Mouse (Mus musculus) cerebellum, adult (tissue): ENCODE measurements around the gene Gja8.

Experiments
- ATAC-seq: cut with Nextera tagmentation; 2 replicates; pipeline ENCODE4 v1.9.2; 2017; ENCODE audit warnings: mild to moderate bottlenecking, moderate library complexity, mixed read lengths; ENCODE audit not compliant: insufficient number of reproducible peaks, low FRiP score, low TSS enrichment

Gene Gja8

DNA sequence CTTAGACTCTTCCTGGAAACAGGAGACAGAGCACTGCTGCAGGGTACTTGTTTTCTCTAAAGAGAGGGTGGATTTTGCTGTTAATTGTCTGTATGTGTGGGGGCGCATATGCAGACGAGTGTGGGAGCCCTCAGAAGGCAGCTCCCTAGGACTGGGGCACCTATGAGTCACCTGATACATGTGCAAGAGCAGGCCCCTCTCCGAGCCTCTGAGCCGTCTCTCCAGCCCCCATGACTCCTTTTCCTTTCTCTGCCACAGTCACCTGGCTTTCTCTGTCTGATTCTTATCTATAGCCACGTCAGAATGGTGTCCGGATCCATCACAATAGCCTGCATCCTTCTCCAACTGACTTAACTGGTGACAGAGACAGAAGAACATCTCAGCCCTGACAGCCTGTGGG is 44.3 kb downstream of the Gja8 start:
- no peak for ATAC-seq

DNA sequence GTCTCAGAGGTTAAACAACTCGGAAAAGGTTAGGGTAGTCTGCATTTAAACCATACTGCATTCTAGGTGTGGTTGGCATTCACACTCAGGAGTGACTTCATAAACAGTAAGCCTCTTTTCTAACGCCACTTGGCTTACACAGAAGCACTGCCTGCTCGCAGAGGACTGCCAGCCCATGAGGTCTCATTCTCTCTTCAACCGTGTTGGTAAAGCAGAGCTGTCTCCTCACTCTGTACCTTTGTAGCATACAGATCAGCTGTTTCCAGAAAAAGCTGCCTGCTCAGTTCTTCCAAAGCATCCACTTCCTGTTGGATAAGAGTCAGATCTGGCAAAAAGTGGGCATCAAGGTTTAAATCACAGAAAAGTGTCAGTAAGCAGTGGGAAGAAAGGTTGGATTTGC is 45.4 kb downstream of the Gja8 start:
- ATAC-seq, result no peak

DNA sequence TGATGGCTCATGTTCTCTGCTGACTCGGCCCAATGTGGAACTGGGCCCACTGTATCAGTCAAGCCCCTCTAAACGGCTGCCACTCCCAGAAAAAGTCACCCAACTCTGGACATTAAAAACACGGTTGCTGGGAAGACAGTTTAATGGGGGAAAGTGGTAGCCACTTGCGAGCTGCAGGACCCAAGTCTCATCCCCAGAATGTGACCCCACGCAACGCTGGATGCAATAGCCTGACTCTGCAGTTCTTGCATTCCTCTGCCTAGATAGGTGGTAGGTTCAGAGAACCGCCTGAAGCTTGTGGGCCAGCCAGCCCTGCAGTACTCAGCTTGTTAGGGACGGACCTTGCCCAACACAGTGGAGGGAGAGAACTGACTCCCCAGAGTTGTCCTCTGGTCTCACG is 46.3 kb downstream of the Gja8 start:
- no peak for ATAC-seq

DNA sequence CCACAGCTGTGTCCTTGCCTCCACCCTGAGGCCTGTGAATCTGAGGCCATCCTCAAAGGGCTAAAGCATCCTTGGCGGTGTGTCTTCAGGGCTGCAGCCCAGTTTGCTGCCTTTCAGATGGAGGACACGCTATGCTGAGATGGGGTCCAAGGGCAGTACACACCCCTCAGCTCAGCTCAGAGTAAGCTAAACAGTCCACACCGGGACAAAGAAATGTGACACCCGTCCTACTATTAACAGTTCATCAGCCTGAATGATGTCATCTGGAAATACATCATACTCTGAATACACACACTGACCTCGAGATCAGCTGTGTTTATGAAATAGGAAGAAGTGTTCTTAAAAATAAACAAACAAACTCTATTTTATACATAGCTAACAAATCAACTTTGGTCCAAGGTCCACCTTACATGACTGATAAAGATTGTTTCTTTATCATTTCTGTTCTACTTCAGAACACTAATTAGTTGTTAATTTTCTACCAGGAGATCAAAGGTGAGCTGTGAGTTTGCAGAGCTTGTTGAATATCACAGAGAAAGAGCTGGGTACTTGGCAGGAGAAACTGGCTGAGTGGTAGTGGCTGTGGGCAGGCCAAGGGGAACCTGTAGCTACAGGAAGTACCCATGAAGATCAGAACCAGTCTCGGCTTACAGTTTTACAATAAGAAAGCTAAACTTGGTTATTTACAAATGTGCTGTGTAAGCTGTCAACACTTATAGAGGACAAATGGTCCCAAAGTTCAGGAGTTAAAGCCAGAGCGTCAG is 50.8 kb downstream of the Gja8 start:
- ATAC-seq, result no peak

DNA sequence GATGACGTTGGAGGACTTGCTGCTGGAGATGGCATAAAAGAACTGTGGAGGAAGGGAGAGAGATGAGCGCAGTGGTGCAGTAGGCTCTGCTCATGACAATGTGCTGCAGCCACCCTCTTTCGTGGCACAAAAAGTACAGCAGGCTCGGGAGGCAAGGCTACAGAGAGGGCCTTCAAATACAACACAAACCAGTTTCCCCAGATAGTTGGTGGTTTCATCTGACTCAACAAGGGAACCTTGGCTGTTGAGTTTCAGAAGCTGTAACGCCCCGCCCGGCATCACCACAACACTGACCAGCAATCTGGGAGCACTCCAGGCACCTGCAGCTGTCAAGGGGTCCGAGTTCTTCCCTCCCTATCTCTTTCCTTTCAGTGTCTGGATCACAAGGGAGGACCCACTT is 53.3 kb downstream of the Gja8 start:
- ATAC-seq, result no peak

DNA sequence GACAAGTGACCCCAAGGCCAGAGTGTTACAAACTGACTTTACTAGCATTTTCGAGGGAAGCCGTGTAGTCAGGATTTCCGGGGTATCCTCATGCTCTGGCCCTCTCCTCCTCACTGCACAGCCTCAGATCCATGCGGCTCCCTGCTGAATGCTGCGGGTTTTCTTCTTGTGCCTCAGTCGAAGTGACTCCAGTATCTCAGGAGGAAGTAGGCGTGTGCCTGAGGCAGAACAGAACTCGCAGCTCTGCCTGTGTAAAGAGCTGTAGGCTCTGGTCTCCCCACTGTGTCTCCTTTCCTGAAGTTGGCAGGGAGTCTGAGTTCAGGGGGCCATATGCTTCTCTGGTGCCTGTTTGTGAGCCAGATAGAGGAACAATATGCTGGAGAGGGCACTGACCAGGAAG is 54.8 kb downstream of the Gja8 start:
- no peak for ATAC-seq

DNA sequence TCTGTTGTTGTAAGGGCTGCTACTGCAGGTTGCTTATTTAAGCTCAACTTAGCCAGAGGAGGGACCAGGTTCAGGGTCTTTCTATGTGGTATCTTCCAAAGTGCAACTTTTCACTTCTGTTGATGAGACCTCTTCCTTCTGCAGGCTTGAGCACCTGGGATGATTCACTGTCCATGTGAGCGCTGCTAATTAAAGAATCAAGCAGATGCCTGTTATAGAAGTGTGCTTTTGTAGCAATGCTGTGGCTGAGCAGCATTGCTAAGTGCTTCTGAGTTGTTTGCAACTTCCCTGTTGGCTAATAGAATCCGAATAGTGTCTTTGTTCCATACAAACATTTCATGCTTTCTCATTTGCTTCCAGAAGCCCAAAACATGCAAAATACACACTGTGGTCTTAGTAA is 55.5 kb downstream of the Gja8 start:
- no peak for ATAC-seq

DNA sequence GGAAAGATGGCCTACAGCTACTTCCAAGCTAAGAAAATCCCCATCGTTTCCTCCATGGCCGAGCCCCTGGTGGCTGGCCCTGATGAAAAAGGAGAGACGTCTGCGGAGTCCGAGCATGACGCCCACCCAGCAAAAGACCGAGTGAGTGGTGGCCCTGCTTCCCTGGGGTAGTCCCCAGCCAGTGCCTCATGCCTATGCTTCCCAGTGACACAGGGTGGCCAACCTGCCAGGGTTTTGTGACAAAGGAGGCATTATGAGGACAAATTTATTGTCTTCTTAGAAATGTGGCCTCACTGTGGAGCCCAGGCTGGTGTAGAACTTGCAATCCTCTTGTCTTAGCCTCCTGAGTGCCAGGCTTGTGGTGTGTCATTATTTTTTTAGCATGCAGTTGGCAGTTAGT is 56.7 kb downstream of the Gja8 start:
- no peak for ATAC-seq

DNA sequence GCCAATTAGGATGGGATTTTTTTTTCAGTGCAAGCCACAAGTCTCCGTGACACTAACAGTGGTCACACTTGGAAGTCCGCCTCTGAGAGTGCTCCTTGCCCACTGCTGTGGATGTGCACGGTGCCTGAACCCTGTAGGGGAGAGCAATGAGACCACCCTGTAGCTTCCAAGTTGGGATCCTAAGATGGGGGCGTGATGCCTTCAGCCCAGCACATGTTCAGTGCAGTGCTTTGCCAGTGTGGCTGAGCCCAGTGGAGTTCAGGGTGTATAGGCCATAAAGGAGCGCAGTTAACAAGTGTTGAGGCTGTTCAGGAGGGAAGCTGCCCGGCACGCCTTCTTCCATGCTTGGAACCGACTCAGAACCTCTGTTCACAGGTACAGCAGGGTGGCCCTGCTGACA is 57.3 kb downstream of the Gja8 start:
- ATAC-seq, result no peak

DNA sequence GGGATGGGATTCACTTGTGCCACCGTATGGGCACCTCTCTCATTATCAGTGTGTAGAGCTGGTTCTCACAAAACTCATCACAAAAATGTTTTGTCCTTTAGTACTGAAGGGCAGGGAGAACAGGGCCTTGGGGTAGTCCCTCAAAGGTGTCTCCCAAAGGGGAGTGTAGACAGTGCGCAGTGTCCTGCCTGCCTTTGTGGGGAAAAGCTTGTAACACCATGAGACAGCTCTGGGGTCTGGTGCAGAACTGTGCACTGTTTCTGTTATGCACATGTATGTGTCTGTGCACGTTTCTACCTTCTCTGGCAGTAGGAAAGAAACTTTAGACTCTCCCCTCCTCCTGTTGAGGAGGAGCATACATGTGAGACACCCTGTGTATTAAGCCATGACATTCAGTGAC is 58.0 kb downstream of the Gja8 start:
- ATAC-seq, result no peak
